Mouse (Mus musculus) heart, embryonic 15.5 days (tissue): Measurements from ENCODE around the gene Prkg1. TPM values are rescaled to one million over a fixed set of nuclear protein-coding genes. Genes with fewer than 3 reads are reported as not detected.
A peak's percentile ranks its signal among the peaks of the same experiment; 100 is the strongest.

ENCODE experiments used
- ATAC-seq: fragments of 200-750 bp; cut with Nextera tagmentation; replicated peaks from 2 replicates; pipeline ENCODE4 v1.8.0; 2017; ENCODE audit warnings: low read depth, moderate TSS enrichment; ENCODE audit not compliant: insufficient number of reproducible peaks, insufficient read depth, low FRiP score
- H3K27ac ChIP-seq: fragments of 300-500 bp; sonication (generic); 2 replicates; pipeline ENCODE4 v1.5.1; 2015; ENCODE audit warnings: mild to moderate bottlenecking, inconsistent platforms
- H3K27me3 ChIP-seq: fragments of 300-500 bp; sonication (generic); 2 replicates; pipeline ENCODE4 v1.6.1; 2015; ENCODE audit warnings: inconsistent platforms
- H3K36me3 ChIP-seq: fragments of 300-500 bp; sonication (generic); 2 replicates; pipeline ENCODE4 v1.6.1; 2015; ENCODE audit warnings: mild to moderate bottlenecking, inconsistent platforms
- H3K4me1 ChIP-seq: fragments of 300-500 bp; sonication (generic); replicated peaks from 2 replicates; pipeline ENCODE4 v1.6.1; 2015; ENCODE audit warnings: inconsistent platforms
- H3K4me2 ChIP-seq: fragments of 300-500 bp; sonication (generic); 2 replicates; pipeline ENCODE4 v1.6.1; 2015; ENCODE audit warnings: inconsistent platforms, mild to moderate bottlenecking, moderate library complexity
- H3K4me3 ChIP-seq: fragments of 300-500 bp; sonication (generic); 2 replicates; pipeline ENCODE4 v1.5.1; 2015; ENCODE audit warnings: mild to moderate bottlenecking, inconsistent platforms
- H3K9ac ChIP-seq: fragments of 300-500 bp; sonication (generic); 2 replicates; pipeline ENCODE4 v1.6.1; 2015; ENCODE audit warnings: mild to moderate bottlenecking, inconsistent platforms
- H3K9me3 ChIP-seq: fragments of 300-500 bp; sonication (generic); replicated peaks from 2 replicates; pipeline ENCODE4 v1.6.1; 2016; ENCODE audit warnings: inconsistent platforms
- WGBS: fragments of 180-500 bp; shearing (Covaris S2); methylation state at CpG from one replicate; pipeline ENCODE4 v1.1.7; 2015; ENCODE audit warnings: mixed read lengths; 5-methylcytosine and 5-hydroxymethylcytosine counted together
- polyA plus RNA-seq: library from polyadenylated mRNA; unstranded; fragments of >200 nt; fragmentation: Nextera tagmentation; extraction: Ambion mirVana; gene quantifications from 2 replicates; pipeline ENCODE4 v1.2.1, GENCODE M21; 2015

Gene Prkg1
- polyA plus RNA-seq, 1 experiment from 2014 or later = 6.0 TPM

- H3K4me2 ChIP-seq = no peak overlapping the region
- H3K9ac ChIP-seq = no peak overlapping the region
- 80% methylated on average over 6 of the region's 6 CpGs for WGBS
- ATAC-seq = no peak
- H3K4me3 ChIP-seq = no peak overlapping the region
- no peak overlapping the region for H3K27ac ChIP-seq
- no peaks in the 10 kb centered on the region for H3K36me3 ChIP-seq
- H3K4me1 ChIP-seq = no peaks in the 10 kb centered on the region
- no peaks in the 10 kb centered on the region for H3K27me3 ChIP-seq
- no peaks in the 10 kb centered on the region for H3K9me3 ChIP-seq
Observed at GRCm38 (mm10) chr19:31031596-31031995, 733.2 kb downstream of the Prkg1 start.

- H3K9ac ChIP-seq = no peak overlapping the region
- no peaks in the 10 kb centered on the region for H3K4me1 ChIP-seq
- ATAC-seq = no peak
- no peaks in the 10 kb centered on the region for H3K27me3 ChIP-seq
- WGBS = 71% methylated on average over 5 of the region's 5 CpGs
- no peaks in the 10 kb centered on the region for H3K36me3 ChIP-seq
- no peaks in the 10 kb centered on the region for H3K9me3 ChIP-seq
- H3K27ac ChIP-seq = no peak overlapping the region
- H3K4me3 ChIP-seq = no peak overlapping the region
- H3K4me2 ChIP-seq = no peak overlapping the region
Observed at GRCm38 (mm10) chr19:31026797-31027196, 738.0 kb downstream of the Prkg1 start.

- ATAC-seq = no peak
- 71% methylated on average over 3 of the region's 3 CpGs for WGBS
- Histone ChIP-seq H3K9ac (no peak overlapping the region), H3K27ac (no peak overlapping the region), H3K9me3 (no peaks in the 10 kb centered on the region), H3K36me3 (no peaks in the 10 kb centered on the region), H3K4me1 (no peaks in the 10 kb centered on the region), H3K27me3 (no peaks in the 10 kb centered on the region), H3K4me2 (no peak overlapping the region), H3K4me3 (no peak overlapping the region)
Observed at GRCm38 (mm10) chr19:31011528-31012133, 753.2 kb downstream of the Prkg1 start.

GRCm38 (mm10) chr19:30998572-30998971, 766.3 kb downstream of the Prkg1 start:
- Histone ChIP-seq H3K27ac (no peak overlapping the region), H3K9me3 (no peaks in the 10 kb centered on the region), H3K4me1 (no peaks in the 10 kb centered on the region), H3K4me3 (no peak overlapping the region), H3K4me2 (no peak overlapping the region), H3K36me3 (no peaks in the 10 kb centered on the region), H3K27me3 (no peaks in the 10 kb centered on the region), H3K9ac (no peak overlapping the region)
- ATAC-seq = no peak
- 86% methylated on average over 2 of the region's 2 CpGs for WGBS

GRCm38 (mm10) chr19:30990390-30990789, 774.4 kb downstream of the Prkg1 start:
- Histone ChIP-seq H3K36me3 (no peaks in the 10 kb centered on the region), H3K9me3 (no peaks in the 10 kb centered on the region), H3K4me1 (no peaks in the 10 kb centered on the region), H3K9ac (no peak overlapping the region), H3K27me3 (no peaks in the 10 kb centered on the region), H3K27ac (no peak overlapping the region), H3K4me2 (no peak overlapping the region), H3K4me3 (no peak overlapping the region)
- WGBS = 66% methylated on average over 4 of the region's 4 CpGs
- ATAC-seq = no peak

- no peak for ATAC-seq
- Histone ChIP-seq H3K9ac (no peak overlapping the region), H3K27me3 (no peaks in the 10 kb centered on the region), H3K4me1 (no peaks in the 10 kb centered on the region), H3K36me3 (no peaks in the 10 kb centered on the region), H3K27ac (no peak overlapping the region), H3K4me3 (no peak overlapping the region), H3K4me2 (no peak overlapping the region), H3K9me3 (no peaks in the 10 kb centered on the region)
- 85% methylated on average over 4 of the region's 4 CpGs for WGBS
Observed at GRCm38 (mm10) chr19:30982436-30982835, 782.4 kb downstream of the Prkg1 start.

GRCm38 (mm10) chr19:30978096-30978495, 786.7 kb downstream of the Prkg1 start:
- Histone ChIP-seq H3K4me3 (no peak overlapping the region), H3K27ac (no peak overlapping the region), H3K9ac (no peak overlapping the region), H3K36me3 (no peaks in the 10 kb centered on the region), H3K4me2 (no peak overlapping the region), H3K27me3 (no peaks in the 10 kb centered on the region), H3K4me1 (no peaks in the 10 kb centered on the region), H3K9me3 (no peaks in the 10 kb centered on the region)
- ATAC-seq = no peak
- 80% methylated on average over 4 of the region's 4 CpGs for WGBS

GRCm38 (mm10) chr19:30950610-30951009, 814.2 kb downstream of the Prkg1 start:
- WGBS = 70% methylated on average over 3 of the region's 3 CpGs

GRCm38 (mm10) chr19:30948202-30948601, 816.6 kb downstream of the Prkg1 start:
- WGBS = 41% methylated on average over 1 of the region's 1 CpGs
- no peak for ATAC-seq
- H3K27me3 ChIP-seq = no peaks in the 10 kb centered on the region
- no peak overlapping the region for H3K27ac ChIP-seq
- no peaks in the 10 kb centered on the region for H3K36me3 ChIP-seq
- no peak overlapping the region for H3K4me2 ChIP-seq
- H3K9me3 ChIP-seq = no peaks in the 10 kb centered on the region
- no peak overlapping the region for H3K4me3 ChIP-seq
- no peak overlapping the region for H3K9ac ChIP-seq
- no peaks in the 10 kb centered on the region for H3K4me1 ChIP-seq

More at GRCm38 (mm10) chr19:30950610-30951009, 814.2 kb downstream of the Prkg1 start:
- Histone ChIP-seq H3K4me2 (no peak overlapping the region), H3K4me1 (no peaks in the 10 kb centered on the region), H3K27me3 (no peaks in the 10 kb centered on the region), H3K4me3 (no peak overlapping the region), H3K36me3 (no peaks in the 10 kb centered on the region), H3K27ac (no peak overlapping the region), H3K9me3 (no peaks in the 10 kb centered on the region), H3K9ac (no peak overlapping the region)
- no peak for ATAC-seq

- no peak overlapping the region for H3K4me2 ChIP-seq
- H3K9me3 ChIP-seq = no peaks in the 10 kb centered on the region
- no peaks in the 10 kb centered on the region for H3K27me3 ChIP-seq
- no peak overlapping the region for H3K4me3 ChIP-seq
- no peaks in the 10 kb centered on the region for H3K36me3 ChIP-seq
- peak overlapping the region; percentile 20; the same call in 1 of the 2 replicates for H3K27ac ChIP-seq
- peaks cover 5% of the 10 kb centered on the region; the same call in 1 of the 2 replicates for H3K4me1 ChIP-seq
- no peak overlapping the region for H3K9ac ChIP-seq
- ATAC-seq = peak; percentile 58
- 23% methylated on average over 5 of the region's 5 CpGs for WGBS
Observed at GRCm38 (mm10) chr19:30942369-30942992, 822.4 kb downstream of the Prkg1 start.

GRCm38 (mm10) chr19:30938058-30938457, 826.8 kb downstream of the Prkg1 start:
- H3K9ac ChIP-seq = no peak overlapping the region
- ATAC-seq = no peak
- no peaks in the 10 kb centered on the region for H3K27me3 ChIP-seq
- WGBS = 74% methylated on average over 2 of the region's 2 CpGs
- H3K4me1 ChIP-seq = peaks cover 5% of the 10 kb centered on the region; the same call in 1 of the 2 replicates
- no peak overlapping the region for H3K4me3 ChIP-seq
- H3K4me2 ChIP-seq = no peak overlapping the region
- H3K27ac ChIP-seq = no peak overlapping the region
- H3K36me3 ChIP-seq = no peaks in the 10 kb centered on the region
- H3K9me3 ChIP-seq = no peaks in the 10 kb centered on the region
